Mouse (Mus musculus) lung, embryonic 14.5 days (tissue): ENCODE measurements at regions not wholly inside any gene's neighbourhood (a gene's known extent, or its start where the extent isn't known, plus 50 kb on each side); places are given as distances from the start of the nearest gene placed in this dataset.

Experiments used
- ATAC-seq: fragments of 200-750 bp; cut with Nextera tagmentation; 2 replicates; pipeline ENCODE4 v1.8.0; 2017; ENCODE audit warnings: mild to moderate bottlenecking, moderate TSS enrichment, moderate library complexity; ENCODE audit not compliant: insufficient read depth
- DNase-seq: peaks from one replicate; pipeline ENCODE4 v3.0.0-alpha.2; 2015
- H3K27ac ChIP-seq: fragments of 300-500 bp; sonication (generic); 2 replicates; pipeline ENCODE4 v1.5.1; 2014; ENCODE audit warnings: low read depth, mild to moderate bottlenecking, moderate library complexity
- H3K27me3 ChIP-seq: fragments of 300-500 bp; sonication (generic); 2 replicates; pipeline ENCODE4 v1.6.1; 2014; ENCODE audit warnings: low read length, control low read depth; ENCODE audit not compliant: insufficient read depth
- H3K36me3 ChIP-seq: fragments of 300-500 bp; sonication (generic); 2 replicates; pipeline ENCODE4 v1.6.1; 2014; ENCODE audit warnings: control low read depth; ENCODE audit not compliant: insufficient read depth
- H3K4me1 ChIP-seq: fragments of 300-500 bp; sonication (generic); 2 replicates; pipeline ENCODE4 v1.6.1; 2014; ENCODE audit warnings: antibody characterized with exemption, control low read depth; ENCODE audit not compliant: insufficient read depth
- H3K4me2 ChIP-seq: fragments of 300-500 bp; sonication (generic); 2 replicates; pipeline ENCODE4 v1.6.1; 2014; ENCODE audit warnings: mild to moderate bottlenecking
- H3K4me3 ChIP-seq: fragments of 300-500 bp; sonication (generic); 2 replicates; pipeline ENCODE4 v1.5.1; 2014; ENCODE audit warnings: low read depth, low read length
- H3K9ac ChIP-seq: fragments of 300-500 bp; sonication (generic); 2 replicates; pipeline ENCODE4 v1.6.1; 2014
- H3K9me3 ChIP-seq: fragments of 300-500 bp; sonication (generic); 2 replicates; pipeline ENCODE4 v1.6.1; 2016; ENCODE audit warnings: low read depth, low read length, control low read depth
- CTCF ChIP-seq: IDR thresholded peaks from 2 replicates; pipeline ENCODE4 v1.5.1; 2016; ENCODE audit warnings: antibody characterized with exemption, low read depth
- WGBS: fragments of 180-500 bp; shearing (Covaris S2); extraction: QIAGEN DNeasy Blood & Tissue Kit; methylation state at CpG from one replicate; pipeline ENCODE4 v1.1.7; 2014; 5-methylcytosine and 5-hydroxymethylcytosine counted together

DNA sequence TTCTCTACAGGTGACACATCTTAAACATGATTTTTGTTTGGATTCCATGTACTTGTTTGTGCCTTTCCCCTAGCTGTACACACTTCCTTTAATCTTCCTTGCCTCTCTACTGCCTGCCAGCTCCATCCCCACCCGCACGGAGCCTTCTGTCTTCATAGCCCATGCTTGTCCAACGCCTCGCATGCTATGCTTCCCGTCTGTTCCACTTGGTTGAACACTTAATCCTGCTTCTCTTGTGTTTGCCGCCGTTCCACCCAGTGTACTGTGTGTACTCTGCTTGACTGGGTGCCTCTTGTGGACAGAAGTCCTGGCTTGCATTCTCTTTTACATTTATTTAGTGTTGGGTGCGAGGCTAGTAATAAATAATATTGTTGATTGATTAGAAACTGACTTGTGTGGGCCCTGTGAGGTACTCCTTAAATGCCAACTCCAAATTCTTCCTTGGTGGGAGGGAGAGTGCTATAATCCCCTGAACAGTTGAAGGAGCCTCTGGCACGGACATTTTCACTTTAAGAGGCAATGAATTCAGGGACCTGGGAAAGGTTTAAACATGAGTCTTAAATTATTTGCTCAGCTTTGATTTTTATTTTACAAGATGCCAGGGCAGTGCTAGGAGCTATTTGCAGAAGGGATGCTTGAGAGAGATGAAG is 88.9 kb upstream of the Klhl29 start:
- no peak for TF ChIP-seq CTCF
- Histone ChIP-seq H3K27ac (no peak overlapping the region), H3K4me2 (no peak overlapping the region), H3K4me1 (no peaks in the 10 kb centered on the region; the same call in 1 of the 2 replicates), H3K36me3 (no peaks in the 10 kb centered on the region), H3K4me3 (no peak overlapping the region), H3K27me3 (no peaks in the 10 kb centered on the region), H3K9ac (no peak overlapping the region), H3K9me3 (no peaks in the 10 kb centered on the region)
- peak; percentile 75 for ATAC-seq
- 56% methylated on average over 9 of the region's 9 CpGs for WGBS
- peak; percentile 13 for DNase-seq

DNA sequence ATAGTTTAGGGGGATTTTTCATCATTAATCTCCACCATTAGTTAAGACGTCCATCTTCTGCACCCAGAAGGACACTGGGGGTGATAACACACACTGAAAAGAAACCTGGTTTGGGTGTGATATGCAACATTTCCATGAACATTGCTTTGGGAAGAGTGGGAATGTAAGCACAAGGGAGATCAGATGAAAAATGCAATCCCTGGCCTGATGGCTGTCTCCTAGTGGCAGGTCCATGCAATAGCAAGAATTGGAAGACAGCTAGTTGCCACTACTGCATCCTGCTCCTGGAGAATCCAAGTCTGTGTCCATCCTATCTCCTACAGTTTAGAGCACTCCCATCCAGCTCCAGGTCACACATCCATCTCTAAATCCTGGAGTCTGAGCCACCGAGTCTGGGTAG is 77.7 kb upstream of the Klhl29 start:
- ATAC-seq: no peak
- no peaks in the 10 kb centered on the region for H3K27me3 ChIP-seq
- no peak overlapping the region for H3K4me3 ChIP-seq
- H3K36me3 ChIP-seq: no peaks in the 10 kb centered on the region
- no peaks in the 10 kb centered on the region for H3K4me1 ChIP-seq
- TF ChIP-seq CTCF: peak; percentile 37
- DNase-seq: no peak
- no peaks in the 10 kb centered on the region for H3K9me3 ChIP-seq
- H3K27ac ChIP-seq: no peak overlapping the region
- 84% methylated on average over 2 of the region's 2 CpGs for WGBS
- no peak overlapping the region for H3K4me2 ChIP-seq
- H3K9ac ChIP-seq: no peak overlapping the region

DNA sequence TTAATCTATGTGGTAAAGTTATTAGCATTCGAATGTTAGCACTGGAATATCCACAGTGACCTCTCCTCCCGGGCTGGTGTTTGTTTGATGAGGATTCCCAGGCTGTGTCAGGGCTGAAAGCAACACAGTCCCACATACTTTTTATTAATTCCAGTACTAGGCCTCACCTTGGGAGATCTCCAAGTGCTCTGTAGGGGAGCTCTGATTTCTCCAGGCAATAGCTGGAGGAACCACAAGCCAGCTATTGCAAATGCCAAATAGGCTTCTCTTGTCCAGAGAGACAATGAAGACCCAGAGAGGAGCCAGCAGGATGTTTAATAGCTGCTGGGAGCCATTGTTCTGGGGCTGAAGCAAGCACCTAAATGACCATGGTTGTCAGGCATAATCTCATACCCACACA is 68.2 kb upstream of the Klhl29 start:
- Histone ChIP-seq H3K36me3 (no peaks in the 10 kb centered on the region), H3K27ac (no peak overlapping the region), H3K9me3 (no peaks in the 10 kb centered on the region), H3K4me1 (no peaks in the 10 kb centered on the region), H3K9ac (no peak overlapping the region), H3K4me2 (no peak overlapping the region), H3K4me3 (no peak overlapping the region), H3K27me3 (no peaks in the 10 kb centered on the region)
- DNase-seq: no peak
- no peak for ATAC-seq
- 31% methylated on average over 2 of the region's 2 CpGs for WGBS
- TF ChIP-seq CTCF: no peak

DNA sequence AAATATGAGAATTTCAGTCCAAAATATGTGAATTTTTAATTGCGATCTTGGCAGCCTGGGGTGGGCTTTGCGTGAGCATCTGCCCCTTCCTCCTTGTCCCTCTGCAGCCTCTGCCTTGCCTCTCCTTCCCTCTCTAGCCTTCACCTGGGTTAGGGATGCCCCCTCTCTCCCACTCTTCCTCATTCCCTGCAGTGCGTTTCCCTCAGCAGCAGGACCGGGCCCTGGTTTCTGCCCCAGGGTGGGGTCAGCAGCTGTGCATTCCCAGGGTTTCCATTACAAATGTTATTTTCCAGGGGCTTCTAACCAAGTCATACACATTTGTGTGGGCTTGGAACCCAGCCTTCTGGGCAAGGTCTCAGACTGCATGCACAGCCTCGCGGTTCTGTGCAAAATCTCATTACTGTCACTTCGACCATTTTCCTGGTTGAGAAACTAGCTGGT is 67.6 kb upstream of the Klhl29 start:
- H3K9ac ChIP-seq: no peak overlapping the region
- no peaks in the 10 kb centered on the region for H3K27me3 ChIP-seq
- H3K4me2 ChIP-seq: no peak overlapping the region
- DNase-seq (no peak), ATAC-seq (no peak)
- 66% methylated on average over 7 of the region's 7 CpGs for WGBS
- no peak overlapping the region for H3K4me3 ChIP-seq
- H3K4me1 ChIP-seq: no peaks in the 10 kb centered on the region
- no peaks in the 10 kb centered on the region for H3K9me3 ChIP-seq
- no peak for TF ChIP-seq CTCF
- no peak overlapping the region for H3K27ac ChIP-seq
- no peaks in the 10 kb centered on the region for H3K36me3 ChIP-seq

DNA sequence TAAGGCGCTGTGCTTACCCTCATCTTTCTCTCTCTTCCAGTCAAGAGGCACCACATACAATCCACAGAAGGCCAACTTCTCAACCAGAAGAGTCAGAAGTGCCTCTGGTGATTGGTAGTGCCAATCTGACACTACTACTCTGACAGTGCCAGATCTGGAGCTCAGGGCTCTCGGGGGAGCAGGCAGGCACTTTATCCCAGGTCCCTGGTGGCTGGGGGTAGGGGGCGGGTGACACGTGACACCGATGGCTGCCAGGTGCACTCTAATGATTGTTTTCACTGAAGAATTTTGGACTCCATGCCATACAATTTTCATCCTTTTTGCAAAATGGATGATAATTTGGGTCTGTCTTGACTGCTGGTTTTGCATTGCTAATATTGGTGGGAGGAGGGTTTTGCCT is 67.2 kb upstream of the Klhl29 start:
- no peaks in the 10 kb centered on the region for H3K4me1 ChIP-seq

DNA sequence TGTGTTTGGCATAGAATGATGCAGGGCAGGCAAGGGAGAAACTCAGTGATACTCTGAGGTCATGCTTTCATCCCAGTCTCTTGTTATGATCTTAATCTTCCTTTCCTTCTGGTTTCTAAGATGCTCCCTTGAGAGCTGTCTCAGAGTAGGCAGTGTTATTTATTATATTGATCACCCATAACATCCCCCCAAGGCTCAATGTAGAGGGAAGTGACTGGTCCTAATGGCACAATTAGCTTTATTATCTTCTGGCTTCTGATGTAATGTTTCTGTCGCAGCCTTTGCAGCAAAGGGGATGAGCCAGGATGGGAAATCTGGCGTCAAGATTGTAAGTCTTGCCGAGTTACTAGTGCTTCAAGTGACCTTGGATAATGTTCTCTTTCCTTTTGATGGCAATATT is 65.0 kb upstream of the Klhl29 start:
- no peak for DNase-seq
- Histone ChIP-seq H3K27me3 (no peaks in the 10 kb centered on the region), H3K4me2 (no peak overlapping the region), H3K36me3 (no peaks in the 10 kb centered on the region), H3K27ac (no peak overlapping the region), H3K9ac (no peak overlapping the region), H3K4me3 (no peak overlapping the region), H3K4me1 (no peaks in the 10 kb centered on the region), H3K9me3 (no peaks in the 10 kb centered on the region)
- TF ChIP-seq CTCF: no peak
- ATAC-seq: no peak
- 80% methylated on average over 3 of the region's 3 CpGs for WGBS

More for the DNA sequence above, 67.2 kb upstream of the Klhl29 start:
- no peak for DNase-seq
- Histone ChIP-seq H3K27ac (no peak overlapping the region), H3K9me3 (no peaks in the 10 kb centered on the region), H3K9ac (no peak overlapping the region), H3K4me3 (no peak overlapping the region), H3K36me3 (no peaks in the 10 kb centered on the region), H3K4me2 (no peak overlapping the region), H3K27me3 (no peaks in the 10 kb centered on the region)
- ATAC-seq: no peak
- TF ChIP-seq CTCF: no peak
- WGBS: 81% methylated on average over 5 of the region's 5 CpGs

DNA sequence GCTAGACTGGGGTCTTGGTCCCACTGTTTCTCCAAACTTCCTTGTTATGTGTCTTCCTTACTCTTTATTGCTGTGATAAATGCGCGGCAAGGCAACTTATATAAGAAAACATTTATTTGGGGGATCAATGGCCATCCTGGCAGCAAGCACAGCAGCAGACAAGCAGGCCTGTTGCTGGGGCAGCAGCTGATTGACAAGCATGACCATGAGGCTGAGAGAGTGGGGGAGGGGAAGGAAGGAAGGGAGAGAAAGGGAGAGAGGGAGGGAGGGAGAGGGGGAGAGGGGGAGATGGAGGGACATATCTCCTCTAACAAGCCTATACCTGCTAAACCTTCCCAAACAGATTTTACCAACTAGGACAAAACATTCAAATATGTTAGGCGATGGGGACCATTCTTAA is 60.4 kb upstream of the Klhl29 start:
- H3K27me3 ChIP-seq: no peaks in the 10 kb centered on the region
- H3K4me2 ChIP-seq: no peak overlapping the region
- H3K27ac ChIP-seq: no peak overlapping the region
- no peaks in the 10 kb centered on the region for H3K9me3 ChIP-seq
- H3K4me3 ChIP-seq: no peak overlapping the region
- no peak overlapping the region for H3K9ac ChIP-seq
- ATAC-seq (no peak), DNase-seq (no peak)
- 80% methylated on average over 3 of the region's 3 CpGs for WGBS
- no peaks in the 10 kb centered on the region for H3K4me1 ChIP-seq
- no peak for TF ChIP-seq CTCF
- no peaks in the 10 kb centered on the region for H3K36me3 ChIP-seq
